Mouse (Mus musculus): ENCODE results near the gene Atxn2.

Gene Atxn2

GRCm38 (mm10) chr5:121854768-121855167, 143.6 kb downstream of the Atxn2 start:
- DNase-seq (ENCODE audit: low read depth in 1 of 2, low spot score in 2 of 2): no peak

GRCm38 (mm10) chr5:121856740-121857139, 145.6 kb downstream of the Atxn2 start:
- DNase-seq (ENCODE audit: low read depth in 1 of 2, low spot score in 2 of 2): no peak

GRCm38 (mm10) chr5:121858427-121858826, 147.3 kb downstream of the Atxn2 start:
- no peak for DNase-seq (ENCODE audit: low read depth in 1 of 2, low spot score in 2 of 2)

GRCm38 (mm10) chr5:121861964-121862363, 150.8 kb downstream of the Atxn2 start:
- no peak for DNase-seq (ENCODE audit: low read depth in 1 of 2, low spot score in 2 of 2)

GRCm38 (mm10) chr5:121864330-121864729, 153.2 kb downstream of the Atxn2 start:
- DNase-seq (ENCODE audit: low read depth in 1 of 2, low spot score in 2 of 2): no peak
